In the genomic region with DNA sequence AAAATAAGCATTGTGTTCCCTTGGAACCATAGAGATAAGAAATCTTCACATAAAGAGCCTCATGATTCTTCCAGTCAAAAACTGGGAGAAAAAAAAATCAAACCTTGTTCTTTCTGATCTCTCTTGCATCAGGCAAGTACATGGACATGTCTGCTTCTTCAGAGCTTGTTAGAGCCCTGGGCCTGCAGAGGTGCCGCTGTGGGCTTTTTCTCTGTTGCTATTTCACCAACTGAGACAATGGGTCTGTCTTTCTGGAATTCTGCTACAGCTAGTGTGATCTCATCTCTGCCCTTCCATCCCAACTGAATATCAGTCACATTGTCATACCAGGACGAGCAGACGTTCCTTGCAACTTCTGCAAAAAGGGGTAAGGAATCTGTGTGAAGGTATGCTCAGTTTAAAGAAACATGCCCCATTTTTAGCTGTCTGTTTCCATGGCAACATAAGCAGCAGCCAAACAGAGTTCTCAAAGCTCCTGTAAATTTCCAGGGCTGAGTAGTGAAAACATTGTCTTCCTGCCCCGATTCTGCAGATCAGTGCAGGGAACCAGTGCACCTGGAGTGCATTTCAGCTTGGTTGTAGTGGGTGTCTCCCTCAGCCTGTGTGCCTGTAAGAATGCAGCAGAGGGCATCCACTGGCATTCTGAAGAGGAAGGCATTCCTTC, we compare ENCODE assay signal across 8 mouse cellular contexts.
DNase-seq lines count a peak whose midpoint lies in the region; ATAC-seq and TF ChIP-seq lines count a peak whose summit lies in the region.

No protein-coding gene starts in this region.

- no peak for TF ChIP-seq CTCF in heart, adult 2 months (IDR thresholded peaks at IDR 0.05)

- DNase-seq in heart, adult 2 months, result peak in 1 of 2 experiments; percentile 15
- DNase-seq in heart, postnatal 14 days, result no peak
- peak; percentile 44 for DNase-seq in R1 (ENCODE audit: low read depth, low spot score)
- peak; percentile 33 for DNase-seq in forelimb bud, embryonic 11.5 days (ENCODE audit: low read depth, low spot score)
- DNase-seq in left cerebral cortex, adult 8-10 months (ENCODE audit: low spot score in 2 of 2), result peak; percentile 45 to 73
- DNase-seq in right cerebral cortex, postnatal 10 days (ENCODE audit: low spot score in 2 of 2), result peak; percentile 61 to 80
- DNase-seq in thymus, postnatal 10 days (ENCODE audit: low spot score in 2 of 2), result no peak

- no peak for ATAC-seq in megakaryocyte-erythroid progenitor cell, adult 5-6 weeks (replicated peaks; ENCODE audit: low FRiP score, low TSS enrichment, poor library complexity, severe bottlenecking)

- intact Hi-C loops in heart, adult 2 months (cut with DNase I), result no loop called here
- intact Hi-C loops in heart, postnatal 14 days (cut with DNase I), result no loop called here

- no peak for TF ChIP-seq EP300 in heart, adult 2 months (IDR thresholded peaks at IDR 0.05; ENCODE audit: insufficient read depth, low read depth, low read length)

- TF ChIP-seq POLR2A in heart, adult 2 months (IDR thresholded peaks at IDR 0.05; ENCODE audit: insufficient read depth, low read depth, low read length), result no peak

- no peaks in the 10 kb centered on the region for H3K27me3 ChIP-seq in heart, adult 2 months (ENCODE audit: control insufficient read depth, insufficient read depth, low read length)

- peak overlapping the region; percentile 45 for H3K27ac ChIP-seq in heart, adult 2 months

- no peak overlapping the region for H3K4me3 ChIP-seq in heart, adult 2 months

- 0 out of 2 replicates have a peak, but pooled peaks cover 2% of the 10 kb centered on the region for H3K79me2 ChIP-seq in heart, adult 2 months (replicated peaks; ENCODE audit: control insufficient read depth, insufficient read depth, low read length)

- peaks cover 22% of the 10 kb centered on the region for H3K36me3 ChIP-seq in heart, adult 2 months (ENCODE audit: control insufficient read depth, insufficient read depth, low read length)

- peaks cover 18% of the 10 kb centered on the region for H3K4me1 ChIP-seq in heart, adult 2 months (ENCODE audit: control insufficient read depth, insufficient read depth, low read length)

- WGBS in heart, adult 2 months, result 17% methylated on average over 4 of the region's 4 CpGs

- 0 out of 2 replicates have a peak overlapping the region, but pooled peaks have one; percentile 8 for H3K9ac ChIP-seq in heart, adult 2 months (ENCODE audit: low read depth, low read length)

Comparison
In these comparisons a context has a peak if more than half of its experiments do, and no peak if none do; other contexts are left out.
1. DNase-seq: peak in R1 (single experiment), forelimb bud, embryonic 11.5 days (single experiment), left cerebral cortex, adult 8-10 months (2 of 2) and right cerebral cortex, postnatal 10 days (2 of 2); none in heart, postnatal 14 days (0 of 2) and thymus, postnatal 10 days (0 of 2).